Mouse (Mus musculus) heart, postnatal 0 days (tissue): ENCODE results near the gene Kat14.

Experiments used
- CTCF ChIP-seq: IDR thresholded peaks from 2 replicates; pipeline ENCODE4 v1.5.1; 2016; ENCODE audit warnings: antibody characterized with exemption, control low read depth, low read depth
- EP300 ChIP-seq: IDR thresholded peaks from 2 replicates; pipeline ENCODE4 v1.6.1; 2016; ENCODE audit warnings: antibody characterized with exemption, low read depth

DNA sequence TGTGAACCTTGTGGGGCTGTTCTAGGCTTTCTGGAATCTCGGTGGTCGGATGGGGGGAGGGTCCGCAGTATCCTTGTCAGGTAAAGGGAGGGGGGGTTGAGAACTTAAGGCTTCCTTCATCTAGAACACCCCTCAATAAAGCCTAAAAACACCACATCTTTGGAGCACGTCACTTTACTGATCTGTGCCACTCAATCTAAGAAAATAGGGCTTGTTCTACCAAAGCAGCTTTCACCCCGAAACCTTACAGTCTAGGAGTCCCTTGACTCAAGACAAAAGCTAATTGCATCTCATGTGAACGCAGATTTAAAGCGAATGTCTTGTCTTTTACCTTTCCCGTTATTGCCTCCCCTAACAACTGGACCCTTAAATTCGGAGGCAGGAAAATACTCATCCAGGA is 36.3 kb upstream of the Kat14 start:
- TF ChIP-seq CTCF (no peak), EP300 (no peak)
